Mouse (Mus musculus): Measurements from ENCODE around the gene Sod1. TPM values are rescaled to one million over a fixed set of nuclear protein-coding genes. Genes with fewer than 3 reads are reported as not detected.
"Not testable (repeated sequence)": the region's sequence is repeated elsewhere in the genome, so short reads cannot be mapped to it uniquely, and the experiment has no call there.

Gene Sod1
- polyA plus RNA-seq, 1 experiment = 1,571 TPM

- Histone ChIP-seq H3K4me3 (ENCODE audit: insufficient read depth, poor library complexity, severe bottlenecking) (no peak overlapping the region), H3K79me3 (ENCODE audit: low read depth) (peaks cover 21% of the 10 kb centered on the region), H3K79me2 (ENCODE audit: control insufficient read depth, insufficient read depth) (peaks cover 23% of the 10 kb centered on the region), H3ac (ENCODE audit: control insufficient read depth, insufficient read length, low read depth) (no peak overlapping the region), H3K27me3 (ENCODE audit: control insufficient read depth, insufficient read depth, insufficient read length) (no peaks in the 10 kb centered on the region), H3K36me3 (ENCODE audit: control insufficient read depth, insufficient read depth) (peaks cover 4% of the 10 kb centered on the region)
- no peak for TF ChIP-seq CEBPB (IDR thresholded peaks at IDR 0.05; ENCODE audit: low read depth)
- no peak for TF ChIP-seq USF1 (IDR thresholded peaks at IDR 0.05; ENCODE audit: low read depth)
- no peak for TF ChIP-seq FOSL1 (IDR thresholded peaks at IDR 0.05; ENCODE audit: insufficient read depth, low read length, poor library complexity, severe bottlenecking)
- no peak for TF ChIP-seq MAX (IDR thresholded peaks at IDR 0.05)
- TF ChIP-seq MYOD1 (IDR thresholded peaks at IDR 0.05; ENCODE audit: control insufficient read depth, insufficient read length, low read depth) = no peak
- TF ChIP-seq CTCF (IDR thresholded peaks at IDR 0.05; ENCODE audit: control insufficient read depth, insufficient read depth, insufficient read length) = no peak
- TF ChIP-seq MYOG (IDR thresholded peaks at IDR 0.05; ENCODE audit: control insufficient read depth, extremely low read depth, insufficient read length) = no peak
Observed at GRCm38 (mm10) chr16:90217926-90218325, 2.6 kb upstream of the Sod1 start.

GRCm38 (mm10) chr16:90219445-90219844 is 1.1 kb upstream of the Sod1 start:
- Histone ChIP-seq H3K36me3 (ENCODE audit: control insufficient read depth, insufficient read depth) (peaks cover 19% of the 10 kb centered on the region), H3K79me2 (ENCODE audit: control insufficient read depth, insufficient read depth) (peaks cover 39% of the 10 kb centered on the region), H3K79me3 (ENCODE audit: low read depth) (peaks cover 36% of the 10 kb centered on the region)
- not testable (repeated sequence) for H3ac ChIP-seq (ENCODE audit: control insufficient read depth, insufficient read length, low read depth); H3K4me3 ChIP-seq (ENCODE audit: insufficient read depth, poor library complexity, severe bottlenecking); H3K27me3 ChIP-seq (ENCODE audit: control insufficient read depth, insufficient read depth, insufficient read length)

- Histone ChIP-seq H3ac (ENCODE audit: control insufficient read depth, insufficient read length, low read depth) (peak overlapping the region; percentile 64), H3K4me3 (ENCODE audit: insufficient read depth, poor library complexity, severe bottlenecking) (peak overlapping the region; percentile 75), H3K79me2 (ENCODE audit: control insufficient read depth, insufficient read depth) (peaks cover 52% of the 10 kb centered on the region), H3K36me3 (ENCODE audit: control insufficient read depth, insufficient read depth) (peaks cover 35% of the 10 kb centered on the region), H3K27me3 (ENCODE audit: control insufficient read depth, insufficient read depth, insufficient read length) (no peaks in the 10 kb centered on the region), H3K79me3 (ENCODE audit: low read depth) (peaks cover 46% of the 10 kb centered on the region)
- TF ChIP-seq MYOD1 (IDR thresholded peaks at IDR 0.05; ENCODE audit: control insufficient read depth, insufficient read length, low read depth) (no peak), CTCF (IDR thresholded peaks at IDR 0.05; ENCODE audit: control insufficient read depth, insufficient read depth, insufficient read length) (no peak), CEBPB (IDR thresholded peaks at IDR 0.05; ENCODE audit: low read depth) (no peak), MAX (IDR thresholded peaks at IDR 0.05) (no peak), USF1 (IDR thresholded peaks at IDR 0.05; ENCODE audit: low read depth) (no peak), FOSL1 (IDR thresholded peaks at IDR 0.05; ENCODE audit: insufficient read depth, low read length, poor library complexity, severe bottlenecking) (no peak), MYOG (IDR thresholded peaks at IDR 0.05; ENCODE audit: control insufficient read depth, extremely low read depth, insufficient read length) (no peak)
Observed at GRCm38 (mm10) chr16:90220892-90221431, 408 bp downstream of the Sod1 start.

- Histone ChIP-seq H3K79me3 (ENCODE audit: low read depth) (peaks cover 46% of the 10 kb centered on the region), H3K79me2 (ENCODE audit: control insufficient read depth, insufficient read depth) (peaks cover 52% of the 10 kb centered on the region), H3ac (ENCODE audit: control insufficient read depth, insufficient read length, low read depth) (peak overlapping the region; percentile 64), H3K27me3 (ENCODE audit: control insufficient read depth, insufficient read depth, insufficient read length) (no peaks in the 10 kb centered on the region), H3K36me3 (ENCODE audit: control insufficient read depth, insufficient read depth) (peaks cover 41% of the 10 kb centered on the region), H3K4me3 (ENCODE audit: insufficient read depth, poor library complexity, severe bottlenecking) (peak overlapping the region; percentile 75)
- TF ChIP-seq MAX (IDR thresholded peaks at IDR 0.05) = no peak
- TF ChIP-seq FOSL1 (IDR thresholded peaks at IDR 0.05; ENCODE audit: insufficient read depth, low read length, poor library complexity, severe bottlenecking) = no peak
- no peak for TF ChIP-seq CTCF (IDR thresholded peaks at IDR 0.05; ENCODE audit: control insufficient read depth, insufficient read depth, insufficient read length)
- no peak for TF ChIP-seq MYOG (IDR thresholded peaks at IDR 0.05; ENCODE audit: control insufficient read depth, extremely low read depth, insufficient read length)
- no peak for TF ChIP-seq MYOD1 (IDR thresholded peaks at IDR 0.05; ENCODE audit: control insufficient read depth, insufficient read length, low read depth)
- no peak for TF ChIP-seq CEBPB (IDR thresholded peaks at IDR 0.05; ENCODE audit: low read depth)
- TF ChIP-seq USF1 (IDR thresholded peaks at IDR 0.05; ENCODE audit: low read depth) = no peak
Observed at GRCm38 (mm10) chr16:90221441-90222070, 1.0 kb downstream of the Sod1 start.

- H3K36me3 ChIP-seq (ENCODE audit: control insufficient read depth, insufficient read depth) = peaks cover 53% of the 10 kb centered on the region
- TF ChIP-seq MAX (IDR thresholded peaks at IDR 0.05) (no peak), CTCF (IDR thresholded peaks at IDR 0.05; ENCODE audit: control insufficient read depth, insufficient read depth, insufficient read length) (no peak), MYOG (IDR thresholded peaks at IDR 0.05; ENCODE audit: control insufficient read depth, extremely low read depth, insufficient read length) (no peak), CEBPB (IDR thresholded peaks at IDR 0.05; ENCODE audit: low read depth) (no peak), USF1 (IDR thresholded peaks at IDR 0.05; ENCODE audit: low read depth) (no peak)
- no peak overlapping the region for H3ac ChIP-seq (ENCODE audit: control insufficient read depth, insufficient read length, low read depth)
- H3K27me3 ChIP-seq (ENCODE audit: control insufficient read depth, insufficient read depth, insufficient read length) = no peaks in the 10 kb centered on the region
- peaks cover 9% of the 10 kb centered on the region for H3K79me2 ChIP-seq (ENCODE audit: control insufficient read depth, insufficient read depth)
- H3K79me3 ChIP-seq (ENCODE audit: low read depth) = peaks cover 7% of the 10 kb centered on the region
- no peak overlapping the region for H3K4me3 ChIP-seq (ENCODE audit: insufficient read depth, poor library complexity, severe bottlenecking)
Observed at GRCm38 (mm10) chr16:90229897-90230296, 9.3 kb downstream of the Sod1 start.

GRCm38 (mm10) chr16:90231302-90231701 is 10.7 kb downstream of the Sod1 start:
- no peaks in the 10 kb centered on the region for H3K79me2 ChIP-seq (ENCODE audit: control insufficient read depth, insufficient read depth)
- H3ac ChIP-seq (ENCODE audit: control insufficient read depth, insufficient read length, low read depth) = no peak overlapping the region
- H3K4me3 ChIP-seq (ENCODE audit: insufficient read depth, poor library complexity, severe bottlenecking) = no peak overlapping the region
- TF ChIP-seq MYOG (IDR thresholded peaks at IDR 0.05; ENCODE audit: control insufficient read depth, extremely low read depth, insufficient read length) = no peak
- no peak for TF ChIP-seq CTCF (IDR thresholded peaks at IDR 0.05; ENCODE audit: control insufficient read depth, insufficient read depth, insufficient read length)
- TF ChIP-seq CEBPB (IDR thresholded peaks at IDR 0.05; ENCODE audit: low read depth) = no peak
- TF ChIP-seq MYOD1 (IDR thresholded peaks at IDR 0.05; ENCODE audit: control insufficient read depth, insufficient read length, low read depth) = no peak
- no peak for TF ChIP-seq USF1 (IDR thresholded peaks at IDR 0.05; ENCODE audit: low read depth)
- no peak for TF ChIP-seq MAX (IDR thresholded peaks at IDR 0.05)
- TF ChIP-seq FOSL1 (IDR thresholded peaks at IDR 0.05; ENCODE audit: insufficient read depth, low read length, poor library complexity, severe bottlenecking) = no peak
- no peaks in the 10 kb centered on the region for H3K27me3 ChIP-seq (ENCODE audit: control insufficient read depth, insufficient read depth, insufficient read length)
- peaks cover 1% of the 10 kb centered on the region for H3K79me3 ChIP-seq (ENCODE audit: low read depth)
- peaks cover 49% of the 10 kb centered on the region for H3K36me3 ChIP-seq (ENCODE audit: control insufficient read depth, insufficient read depth)

All from C2C12 (cell line).